Mouse (Mus musculus): ENCODE data around the gene Minos1. TPM values are rescaled to one million over a fixed set of nuclear protein-coding genes. Genes with fewer than 3 reads are reported as not detected.

Gene Minos1
- polyA plus RNA-seq, 1 experiment from 2014 or later = 675 TPM

GRCm38 (mm10) chr4:139133109-139133508, 2.2 kb upstream of the Minos1 start:
- no peak overlapping the region for H3K4me2 ChIP-seq
- H3K27me3 ChIP-seq (ENCODE audit: control insufficient read depth, insufficient read depth, low read length) = no peaks in the 10 kb centered on the region
- peaks cover 15% of the 10 kb centered on the region for H3K4me1 ChIP-seq (ENCODE audit: control insufficient read depth, insufficient read depth, low read length)
- H3K27ac ChIP-seq (ENCODE audit: low read depth, low read length) = no peak overlapping the region
- no peaks in the 10 kb centered on the region for H3K9me3 ChIP-seq (replicated peaks; ENCODE audit: control insufficient read depth, low read length)
- ATAC-seq (replicated peaks; ENCODE audit: insufficient number of reproducible peaks, low FRiP score, low TSS enrichment) = no peak
- 74% methylated on average over 5 of the region's 5 CpGs for WGBS (ENCODE audit: insufficient replicate concordance)
- no peak overlapping the region for H3K4me3 ChIP-seq (ENCODE audit: low read depth, low read length)
- no peaks in the 10 kb centered on the region for H3K36me3 ChIP-seq (ENCODE audit: control insufficient read depth, insufficient read depth, low read length)
- no peak overlapping the region for H3K9ac ChIP-seq (ENCODE audit: low read depth, low read length)

GRCm38 (mm10) chr4:139131858-139132672, 1.2 kb upstream of the Minos1 start:
- 0 out of 2 replicates have a peak, but pooled peaks cover 1% of the 10 kb centered on the region for H3K36me3 ChIP-seq (ENCODE audit: control insufficient read depth, insufficient read depth, low read length)
- H3K4me2 ChIP-seq = no peak overlapping the region
- no peak overlapping the region for H3K27ac ChIP-seq (ENCODE audit: low read depth, low read length)
- H3K9me3 ChIP-seq (replicated peaks; ENCODE audit: control insufficient read depth, low read length) = no peaks in the 10 kb centered on the region
- WGBS (ENCODE audit: insufficient replicate concordance) = 76% methylated on average over 14 of the region's 14 CpGs
- no peak overlapping the region for H3K4me3 ChIP-seq (ENCODE audit: low read depth, low read length)
- peaks cover 15% of the 10 kb centered on the region for H3K4me1 ChIP-seq (ENCODE audit: control insufficient read depth, insufficient read depth, low read length)
- no peaks in the 10 kb centered on the region for H3K27me3 ChIP-seq (ENCODE audit: control insufficient read depth, insufficient read depth, low read length)
- no peak for ATAC-seq (replicated peaks; ENCODE audit: insufficient number of reproducible peaks, low FRiP score, low TSS enrichment)
- H3K9ac ChIP-seq (ENCODE audit: low read depth, low read length) = no peak overlapping the region

GRCm38 (mm10) chr4:139129806-139130700, 860 bp downstream of the Minos1 start:
- Histone ChIP-seq H3K4me2 (peak overlapping the region; percentile 66), H3K4me1 (ENCODE audit: control insufficient read depth, insufficient read depth, low read length) (peaks cover 15% of the 10 kb centered on the region), H3K27me3 (ENCODE audit: control insufficient read depth, insufficient read depth, low read length) (no peaks in the 10 kb centered on the region), H3K9me3 (replicated peaks; ENCODE audit: control insufficient read depth, low read length) (0 out of 2 replicates have a peak, but pooled peaks cover 4% of the 10 kb centered on the region), H3K27ac (ENCODE audit: low read depth, low read length) (peak overlapping the region; percentile 90), H3K9ac (ENCODE audit: low read depth, low read length) (peak overlapping the region; percentile 87), H3K36me3 (ENCODE audit: control insufficient read depth, insufficient read depth, low read length) (peaks cover 5% of the 10 kb centered on the region; the same call in 1 of the 2 replicates), H3K4me3 (ENCODE audit: low read depth, low read length) (peak overlapping the region; percentile 81)
- ATAC-seq (replicated peaks; ENCODE audit: insufficient number of reproducible peaks, low FRiP score, low TSS enrichment) = no peak; the same call in 1 of the 2 replicates
- WGBS (ENCODE audit: insufficient replicate concordance) = 3% methylated on average over 57 of the region's 57 CpGs

DNA sequence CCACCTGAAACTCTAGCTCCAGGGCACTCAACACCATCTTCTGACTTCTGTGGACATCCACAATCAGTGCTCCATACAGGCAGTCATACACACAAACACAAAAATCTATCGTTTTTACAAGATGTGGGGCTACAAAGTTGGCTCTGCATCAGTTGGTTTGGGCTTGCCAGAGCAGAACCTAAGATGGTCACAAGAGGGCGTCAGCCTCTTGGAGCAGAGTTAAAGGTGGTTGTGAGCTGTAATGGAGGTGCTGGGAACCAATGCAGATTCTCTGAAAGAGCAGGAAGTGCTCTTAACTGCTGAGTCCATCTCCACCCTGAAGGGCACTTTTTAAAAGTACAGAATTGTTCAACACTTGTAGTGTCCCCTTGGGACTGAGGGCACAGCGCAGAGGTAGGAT, 4.4 kb downstream of the Minos1 start:
- peaks cover 5% of the 10 kb centered on the region; the same call in 1 of the 2 replicates for H3K36me3 ChIP-seq (ENCODE audit: control insufficient read depth, insufficient read depth, low read length)
- WGBS (ENCODE audit: insufficient replicate concordance) = 90% methylated on average over 3 of the region's 3 CpGs
- H3K4me2 ChIP-seq = no peak overlapping the region
- H3K9me3 ChIP-seq (replicated peaks; ENCODE audit: control insufficient read depth, low read length) = 0 out of 2 replicates have a peak, but pooled peaks cover 4% of the 10 kb centered on the region
- no peaks in the 10 kb centered on the region for H3K27me3 ChIP-seq (ENCODE audit: control insufficient read depth, insufficient read depth, low read length)
- H3K9ac ChIP-seq (ENCODE audit: low read depth, low read length) = no peak overlapping the region
- peaks cover 15% of the 10 kb centered on the region for H3K4me1 ChIP-seq (ENCODE audit: control insufficient read depth, insufficient read depth, low read length)
- ATAC-seq (replicated peaks; ENCODE audit: insufficient number of reproducible peaks, low FRiP score, low TSS enrichment) = no peak
- H3K27ac ChIP-seq (ENCODE audit: low read depth, low read length) = no peak overlapping the region
- no peak overlapping the region for H3K4me3 ChIP-seq (ENCODE audit: low read depth, low read length)

DNA sequence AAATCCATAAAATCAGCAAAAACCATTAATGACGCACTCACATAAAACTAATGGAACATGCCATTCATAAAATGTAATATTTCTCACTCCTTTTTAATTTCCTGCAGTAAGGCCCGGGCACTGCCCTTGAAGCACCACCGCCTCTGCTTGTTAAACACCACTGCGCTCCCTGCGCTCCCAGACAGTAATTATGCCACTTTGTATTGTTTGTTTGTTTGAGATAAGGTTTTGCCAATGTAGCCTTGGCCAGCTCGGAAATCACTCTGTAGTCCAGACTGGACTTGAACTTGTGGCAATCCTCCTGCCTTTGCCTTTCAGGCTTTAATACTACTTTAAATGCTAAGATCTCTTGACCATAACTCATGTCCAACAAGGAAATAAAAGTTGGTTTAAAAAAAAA, 6.0 kb downstream of the Minos1 start:
- peaks cover 5% of the 10 kb centered on the region; the same call in 1 of the 2 replicates for H3K36me3 ChIP-seq (ENCODE audit: control insufficient read depth, insufficient read depth, low read length)
- 85% methylated on average over 6 of the region's 6 CpGs for WGBS (ENCODE audit: insufficient replicate concordance)
- H3K4me3 ChIP-seq (ENCODE audit: low read depth, low read length) = no peak overlapping the region
- H3K4me2 ChIP-seq = no peak overlapping the region
- no peak for ATAC-seq (replicated peaks; ENCODE audit: insufficient number of reproducible peaks, low FRiP score, low TSS enrichment)
- H3K4me1 ChIP-seq (ENCODE audit: control insufficient read depth, insufficient read depth, low read length) = peaks cover 15% of the 10 kb centered on the region
- H3K27ac ChIP-seq (ENCODE audit: low read depth, low read length) = no peak overlapping the region
- H3K27me3 ChIP-seq (ENCODE audit: control insufficient read depth, insufficient read depth, low read length) = no peaks in the 10 kb centered on the region
- 0 out of 2 replicates have a peak, but pooled peaks cover 4% of the 10 kb centered on the region for H3K9me3 ChIP-seq (replicated peaks; ENCODE audit: control insufficient read depth, low read length)
- no peak overlapping the region for H3K9ac ChIP-seq (ENCODE audit: low read depth, low read length)

- Histone ChIP-seq H3K4me2 (no peak overlapping the region), H3K36me3 (ENCODE audit: control insufficient read depth, insufficient read depth, low read length) (peaks cover 5% of the 10 kb centered on the region; the same call in 1 of the 2 replicates), H3K27ac (ENCODE audit: low read depth, low read length) (no peak overlapping the region), H3K4me3 (ENCODE audit: low read depth, low read length) (no peak overlapping the region), H3K9ac (ENCODE audit: low read depth, low read length) (no peak overlapping the region), H3K27me3 (ENCODE audit: control insufficient read depth, insufficient read depth, low read length) (no peaks in the 10 kb centered on the region), H3K4me1 (ENCODE audit: control insufficient read depth, insufficient read depth, low read length) (0 out of 2 replicates have a peak, but pooled peaks cover 3% of the 10 kb centered on the region), H3K9me3 (replicated peaks; ENCODE audit: control insufficient read depth, low read length) (0 out of 2 replicates have a peak, but pooled peaks cover 4% of the 10 kb centered on the region)
- ATAC-seq (replicated peaks; ENCODE audit: insufficient number of reproducible peaks, low FRiP score, low TSS enrichment) = no peak
- WGBS (ENCODE audit: insufficient replicate concordance) = 90% methylated on average over 4 of the region's 4 CpGs
Observed at GRCm38 (mm10) chr4:139122557-139122956, 8.4 kb downstream of the Minos1 start.

DNA sequence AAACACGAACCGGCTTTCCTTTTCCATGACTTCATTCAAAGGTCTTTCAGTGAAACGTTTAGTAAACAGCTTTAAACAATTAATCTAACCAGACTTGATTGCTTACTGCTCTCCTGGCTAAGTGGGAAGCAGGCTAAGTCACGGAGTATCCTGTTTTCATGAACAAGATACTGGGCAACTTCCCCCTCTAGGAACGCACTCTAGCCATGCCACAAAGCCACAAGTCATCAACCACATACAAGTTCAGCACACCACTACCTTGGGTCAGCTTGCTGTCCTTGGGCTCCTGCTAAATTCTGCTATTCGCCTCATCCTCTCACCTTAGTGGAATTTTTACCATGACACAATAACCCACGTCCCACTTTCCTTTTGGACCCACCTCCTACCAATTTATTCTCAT, 9.9 kb downstream of the Minos1 start:
- H3K4me2 ChIP-seq = no peak overlapping the region
- no peak overlapping the region for H3K9ac ChIP-seq (ENCODE audit: low read depth, low read length)
- WGBS (ENCODE audit: insufficient replicate concordance) = 75% methylated on average over 7 of the region's 7 CpGs
- H3K27ac ChIP-seq (ENCODE audit: low read depth, low read length) = no peak overlapping the region
- ATAC-seq (replicated peaks; ENCODE audit: insufficient number of reproducible peaks, low FRiP score, low TSS enrichment) = no peak
- H3K36me3 ChIP-seq (ENCODE audit: control insufficient read depth, insufficient read depth, low read length) = no peaks in the 10 kb centered on the region
- 0 out of 2 replicates have a peak, but pooled peaks cover 5% of the 10 kb centered on the region for H3K4me1 ChIP-seq (ENCODE audit: control insufficient read depth, insufficient read depth, low read length)
- no peaks in the 10 kb centered on the region for H3K9me3 ChIP-seq (replicated peaks; ENCODE audit: control insufficient read depth, low read length)
- H3K27me3 ChIP-seq (ENCODE audit: control insufficient read depth, insufficient read depth, low read length) = no peaks in the 10 kb centered on the region
- H3K4me3 ChIP-seq (ENCODE audit: low read depth, low read length) = no peak overlapping the region

DNA sequence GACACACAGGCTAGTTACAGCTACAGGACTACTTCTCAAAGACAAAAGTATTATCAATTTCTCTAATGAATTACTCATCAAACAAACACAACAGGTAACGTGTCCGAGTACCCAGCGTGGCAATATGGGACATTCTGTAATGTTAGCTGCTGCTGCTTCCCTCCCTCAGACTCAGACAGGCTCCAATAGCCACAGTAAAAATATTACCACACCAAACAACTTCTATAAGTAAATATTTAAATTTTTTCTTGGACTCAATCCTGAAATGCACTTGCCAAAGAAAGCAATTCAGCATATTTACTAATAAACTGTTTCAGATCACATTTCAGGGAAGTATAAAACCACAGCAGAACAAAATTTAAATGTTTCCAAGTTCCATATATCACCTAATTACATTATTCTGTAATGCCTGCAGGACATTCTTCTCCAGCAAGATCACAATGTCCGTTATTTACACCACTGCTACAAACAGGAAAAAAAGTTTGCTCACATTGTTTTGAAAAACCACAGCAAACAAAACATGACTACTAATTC, 10.6 kb downstream of the Minos1 start:
- H3K9ac ChIP-seq (ENCODE audit: low read depth, low read length) = no peak overlapping the region
- H3K4me3 ChIP-seq (ENCODE audit: low read depth, low read length) = no peak overlapping the region
- H3K9me3 ChIP-seq (replicated peaks; ENCODE audit: control insufficient read depth, low read length) = no peaks in the 10 kb centered on the region
- no peaks in the 10 kb centered on the region for H3K36me3 ChIP-seq (ENCODE audit: control insufficient read depth, insufficient read depth, low read length)
- H3K27me3 ChIP-seq (ENCODE audit: control insufficient read depth, insufficient read depth, low read length) = no peaks in the 10 kb centered on the region
- H3K27ac ChIP-seq (ENCODE audit: low read depth, low read length) = no peak overlapping the region
- ATAC-seq (replicated peaks; ENCODE audit: insufficient number of reproducible peaks, low FRiP score, low TSS enrichment) = no peak
- 86% methylated on average over 4 of the region's 4 CpGs for WGBS (ENCODE audit: insufficient replicate concordance)
- H3K4me1 ChIP-seq (ENCODE audit: control insufficient read depth, insufficient read depth, low read length) = 0 out of 2 replicates have a peak, but pooled peaks cover 5% of the 10 kb centered on the region
- no peak overlapping the region for H3K4me2 ChIP-seq
